Mouse (Mus musculus) left cerebral cortex, adult 11 months (tissue): ENCODE measurements at regions not wholly inside any gene's neighbourhood (a gene's known extent, or its start where the extent isn't known, plus 50 kb on each side); places are given as distances from the start of the nearest gene placed in this dataset.

Experiments
- DNase-seq: peaks from one replicate; pipeline ENCODE4 v3.0.0; 2022; ENCODE audit warnings: low spot score

DNA sequence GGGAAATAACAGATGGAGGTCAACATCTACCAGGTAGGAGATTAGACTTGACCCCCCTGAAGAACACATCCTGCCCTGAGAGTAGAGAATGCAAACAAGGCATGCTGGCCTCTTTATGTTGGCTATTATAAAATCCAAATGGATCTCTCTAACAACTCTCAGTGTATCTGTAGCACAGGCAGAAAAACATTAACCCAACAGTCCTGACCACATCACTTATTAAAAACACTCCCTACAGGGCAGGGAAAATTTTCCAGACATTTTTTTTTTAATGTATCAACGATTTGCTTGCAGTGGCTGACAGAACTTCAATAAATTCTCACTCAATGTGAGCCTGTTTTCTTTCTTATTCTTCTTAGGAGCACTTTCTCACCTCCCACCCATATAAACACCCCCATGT lies 511.4 kb downstream of the Cdk5rap2 start:
- DNase-seq: no peak

DNA sequence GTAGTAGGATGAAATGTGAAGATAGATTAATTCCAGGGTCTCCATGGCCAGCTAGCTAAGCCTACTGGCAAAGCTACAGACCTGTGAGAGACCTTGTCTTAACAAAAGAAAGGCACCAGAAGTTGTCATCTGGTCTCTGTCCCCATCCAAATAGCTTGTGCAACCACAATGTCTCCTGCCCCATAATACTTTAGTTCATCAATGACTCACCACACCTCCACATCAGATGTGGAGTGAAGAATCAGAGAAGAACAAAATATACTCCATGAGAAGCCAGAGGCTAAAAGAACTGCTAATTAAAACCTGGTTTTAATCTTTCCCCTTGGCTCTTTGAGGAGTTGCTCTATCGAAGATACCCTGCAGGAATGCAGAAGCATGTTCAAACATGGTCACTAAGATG lies 514.1 kb downstream of the Cdk5rap2 start:
- no peak for DNase-seq

GRCm38 (mm10) chr4:69892829-69893175 lies 517.4 kb downstream of the Cdk5rap2 start:
- DNase-seq: no peak

- DNase-seq: no peak
Observed at GRCm38 (mm10) chr4:69891898-69892828, 518.1 kb downstream of the Cdk5rap2 start.

GRCm38 (mm10) chr4:69890655-69891054 lies 519.6 kb downstream of the Cdk5rap2 start:
- no peak for DNase-seq

DNA sequence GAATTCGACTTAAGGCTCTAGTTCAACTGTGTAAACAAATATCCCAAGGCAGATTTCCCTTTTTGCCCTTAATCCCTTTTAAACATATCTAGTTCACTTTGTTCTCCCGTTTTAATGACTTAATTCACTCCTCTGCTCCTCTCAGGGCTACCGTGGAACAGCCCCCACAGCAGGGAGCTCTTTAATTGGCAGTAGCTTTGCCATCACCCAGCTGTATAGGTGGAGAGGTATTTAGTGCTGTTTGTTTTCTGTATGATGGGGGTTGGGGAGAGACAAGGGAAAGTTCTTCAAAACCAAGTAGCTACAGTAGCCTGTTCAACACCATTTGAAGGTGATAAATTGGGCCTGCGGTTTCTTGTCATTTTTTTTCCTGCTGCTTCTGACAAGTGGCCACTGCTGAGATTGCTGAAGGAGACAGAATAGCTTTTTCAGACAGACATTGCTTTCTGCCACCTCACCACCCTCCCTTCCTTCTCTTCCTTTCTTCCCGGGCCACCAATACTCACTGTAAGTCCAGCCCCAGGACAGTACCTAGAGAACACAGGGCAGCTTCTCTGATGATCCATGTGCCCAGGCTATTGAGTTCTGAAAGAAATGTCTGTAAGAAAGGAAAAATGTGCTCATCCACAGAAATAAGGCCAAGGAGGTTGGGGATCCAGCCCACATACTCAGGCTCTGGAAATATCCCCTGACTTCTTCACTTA lies 520.2 kb downstream of the Cdk5rap2 start:
- no peak for DNase-seq

- DNase-seq: no peak
Observed at GRCm38 (mm10) chr4:69876734-69877133, 533.5 kb downstream of the Cdk5rap2 start.

GRCm38 (mm10) chr4:69870638-69871037 lies 539.6 kb downstream of the Cdk5rap2 start:
- DNase-seq: no peak

GRCm38 (mm10) chr4:69855001-69855400 lies 555.2 kb downstream of the Cdk5rap2 start:
- no peak for DNase-seq

- DNase-seq: no peak
Observed at GRCm38 (mm10) chr4:69852637-69853036, 557.6 kb downstream of the Cdk5rap2 start.

DNA sequence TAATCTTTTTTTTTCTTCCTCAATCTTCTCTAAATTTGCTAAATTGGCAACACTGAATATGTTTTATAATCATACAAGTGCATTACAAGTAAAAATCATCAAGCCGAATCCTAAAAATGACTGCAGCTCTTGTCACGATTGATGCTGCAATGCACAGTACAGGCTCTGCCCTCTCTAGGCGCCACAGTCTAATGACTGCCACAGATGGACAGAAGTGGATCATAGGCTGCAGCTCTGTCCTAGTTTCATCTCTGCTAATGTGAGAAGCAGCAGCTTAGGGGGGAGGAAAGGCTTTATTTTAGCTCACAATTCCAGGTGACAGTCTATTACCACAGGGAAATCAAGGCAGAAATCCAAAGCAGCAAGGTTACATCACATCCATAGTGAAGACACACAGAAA lies 560.8 kb downstream of the Cdk5rap2 start:
- DNase-seq: peak; percentile 5

DNA sequence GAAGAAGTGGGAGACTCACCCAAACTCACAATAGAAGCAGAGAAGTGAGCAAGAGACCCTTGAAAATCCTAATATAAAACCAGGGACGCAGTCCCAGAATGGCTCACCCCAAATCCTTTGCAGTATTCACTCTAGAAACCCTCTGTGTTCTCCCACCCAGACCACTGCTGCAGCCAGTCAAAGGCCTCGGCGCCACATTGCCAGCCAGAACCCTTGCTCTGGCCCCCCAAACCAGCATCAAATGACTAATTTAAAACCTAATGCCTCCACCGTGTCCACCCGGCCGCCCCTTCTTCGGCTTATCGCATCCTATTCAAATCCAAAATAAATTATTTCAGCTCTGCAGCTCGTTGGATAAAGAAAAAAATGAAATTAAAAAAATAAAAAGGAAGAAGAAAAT lies 570.4 kb downstream of the Cdk5rap2 start:
- no peak for DNase-seq

GRCm38 (mm10) chr4:69838940-69839339 lies 571.3 kb downstream of the Cdk5rap2 start:
- DNase-seq: no peak

DNA sequence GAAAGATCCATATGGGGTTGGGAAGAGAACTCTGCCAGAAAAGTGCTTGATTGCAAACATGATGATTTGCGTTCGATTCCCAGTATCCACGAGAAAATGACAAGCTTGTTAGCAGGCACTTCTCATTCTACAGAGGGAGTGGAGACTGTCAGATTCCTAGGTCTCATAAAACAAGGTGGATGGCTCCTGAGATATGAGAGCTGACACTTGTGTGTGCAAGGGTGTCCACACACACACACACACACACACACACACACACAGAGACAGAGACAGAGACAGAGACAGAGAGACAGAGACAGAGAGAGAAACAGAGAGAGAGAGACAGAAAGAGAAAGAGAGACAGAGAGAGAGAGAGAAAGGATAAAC lies 585.4 kb downstream of the Cdk5rap2 start:
- no peak for DNase-seq

DNA sequence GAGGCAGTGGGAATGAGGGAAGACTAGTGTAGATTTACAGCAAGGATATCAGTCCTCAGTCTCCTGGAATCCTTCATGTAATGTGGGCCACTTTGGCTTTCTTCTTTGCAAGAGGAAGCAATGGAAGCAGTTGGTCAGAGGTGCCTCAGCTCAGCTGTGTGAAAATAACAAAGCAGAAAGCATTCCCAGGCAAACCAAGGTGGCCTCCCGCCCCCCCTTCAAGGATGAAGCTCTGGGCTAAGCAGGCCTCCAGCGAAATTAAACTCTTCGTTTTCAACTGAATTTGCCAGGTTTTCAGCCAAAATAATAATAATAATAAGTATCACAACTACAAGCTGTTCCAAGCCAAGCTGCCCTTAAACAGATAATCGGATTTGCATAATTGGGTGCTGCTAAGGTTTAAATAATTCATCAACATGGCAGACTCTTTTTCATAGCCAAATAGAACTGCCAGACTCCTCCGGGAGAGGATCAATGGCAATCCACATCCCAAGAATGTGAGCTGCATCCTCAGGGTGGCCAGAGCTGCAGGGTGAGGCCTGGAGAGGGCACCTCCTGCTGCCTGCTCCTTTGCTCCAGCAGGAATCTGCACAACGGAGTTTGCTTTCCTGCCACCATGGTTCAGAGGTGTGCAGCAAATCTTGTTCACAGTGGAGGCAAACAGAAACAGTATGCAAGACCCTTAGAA lies 585.9 kb downstream of the Cdk5rap2 start:
- no peak for DNase-seq

DNA sequence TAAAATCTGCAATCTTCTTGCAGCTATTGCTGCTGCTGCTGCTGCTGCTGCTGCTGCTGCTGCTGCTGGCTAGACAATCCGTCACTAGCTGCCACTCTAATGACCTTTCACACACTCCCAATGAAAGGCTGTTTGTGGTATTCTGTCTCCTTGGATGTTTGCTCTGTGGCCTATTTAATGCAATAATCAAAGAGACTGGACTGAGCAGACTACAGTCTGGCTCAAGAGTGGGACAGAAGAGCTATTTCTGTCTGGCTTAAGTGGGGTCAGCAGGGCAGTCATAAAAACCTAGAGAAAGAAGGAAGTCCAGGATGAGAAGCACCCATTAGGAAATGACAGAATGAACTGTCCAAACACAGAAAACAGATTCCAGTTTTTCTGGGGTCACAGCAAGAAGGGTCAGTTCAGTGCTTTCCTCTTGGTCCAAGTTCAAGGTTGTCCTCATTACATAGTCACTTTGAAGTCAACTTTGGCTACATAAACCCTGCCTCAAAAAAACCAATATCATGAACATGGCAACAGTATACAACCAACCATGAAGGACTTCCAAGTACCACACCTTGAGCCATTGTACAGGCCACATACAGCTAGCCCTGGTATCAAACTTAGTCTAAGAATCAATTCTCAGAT lies 586.8 kb downstream of the Cdk5rap2 start:
- DNase-seq: no peak

GRCm38 (mm10) chr4:69818885-69819284 lies 591.4 kb downstream of the Cdk5rap2 start:
- DNase-seq: no peak

GRCm38 (mm10) chr4:69785481-69786050 lies 624.7 kb downstream of the Cdk5rap2 start:
- no peak for DNase-seq

DNA sequence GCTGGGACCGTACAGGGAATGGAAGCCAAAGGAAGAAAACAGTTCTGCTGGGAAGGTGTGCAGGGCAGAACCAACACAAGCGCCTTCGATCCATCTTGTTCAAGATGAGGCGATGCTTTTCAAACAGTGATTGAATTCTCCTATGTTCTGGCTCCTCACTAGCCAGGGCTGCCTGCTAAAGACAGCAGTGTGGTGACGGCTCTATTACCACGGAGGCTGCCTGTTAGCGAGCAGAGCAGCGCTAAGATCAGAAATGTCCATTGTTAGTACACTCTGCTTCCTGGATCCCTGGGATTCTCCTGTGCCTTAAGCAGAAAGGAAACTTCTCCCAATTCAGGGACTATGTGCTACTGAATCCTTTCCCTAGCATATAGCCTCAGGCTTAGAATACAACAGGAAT lies 629.0 kb downstream of the Cdk5rap2 start:
- no peak for DNase-seq

DNA sequence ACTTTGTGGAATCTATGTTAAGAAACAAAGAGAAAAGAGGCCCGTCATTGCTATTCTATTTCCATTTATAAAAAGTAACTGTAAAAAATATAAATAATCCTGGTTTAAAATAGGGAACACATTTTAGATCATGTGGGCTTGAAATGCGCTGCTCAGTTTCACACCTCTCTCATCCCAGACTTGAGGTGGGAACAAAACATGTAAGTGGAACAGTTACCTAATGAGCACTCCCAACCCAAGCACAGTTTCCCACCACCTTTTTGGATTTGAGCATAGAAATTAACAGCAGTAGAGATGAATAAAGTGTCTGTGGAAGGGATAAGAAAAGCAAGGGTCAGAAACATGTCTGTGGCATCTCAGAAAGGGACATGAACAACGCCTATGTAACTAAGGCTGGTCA lies 648.4 kb downstream of the Cdk5rap2 start:
- DNase-seq: peak; percentile 42

- no peak for DNase-seq
Observed at GRCm38 (mm10) chr4:69759596-69759995, 650.6 kb downstream of the Cdk5rap2 start.

GRCm38 (mm10) chr4:69754567-69754966 lies 655.7 kb downstream of the Cdk5rap2 start:
- DNase-seq: no peak
